Mouse (Mus musculus): ENCODE results near the gene Prkcb.

Gene Prkcb

GRCm38 (mm10) chr7:122475038-122475437 lies 186.5 kb downstream of the Prkcb start:
- no peak for DNase-seq

GRCm38 (mm10) chr7:122476697-122477096 lies 188.1 kb downstream of the Prkcb start:
- no peak for DNase-seq

DNA sequence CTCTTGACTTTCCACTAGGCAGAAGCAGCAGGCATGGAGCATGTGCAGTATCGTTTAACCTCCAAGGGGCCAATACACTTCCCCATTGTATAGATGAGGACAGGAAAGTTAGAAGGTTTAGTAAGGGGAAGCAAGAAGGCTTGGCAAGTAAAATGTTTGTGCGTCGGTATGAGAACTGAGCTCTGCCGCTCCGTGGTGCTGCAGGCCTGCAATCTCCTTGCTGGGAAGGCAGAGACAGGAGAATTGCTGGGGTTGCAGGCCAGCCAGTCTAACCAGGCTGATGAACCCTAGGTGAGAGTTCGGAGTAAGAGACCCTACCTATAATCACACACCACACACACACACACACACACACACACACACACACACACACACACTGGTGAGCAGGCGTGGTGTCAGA lies 188.6 kb downstream of the Prkcb start:
- DNase-seq, result no peak

GRCm38 (mm10) chr7:122477566-122478564 lies 189.3 kb downstream of the Prkcb start:
- DNase-seq, result no peak

DNA sequence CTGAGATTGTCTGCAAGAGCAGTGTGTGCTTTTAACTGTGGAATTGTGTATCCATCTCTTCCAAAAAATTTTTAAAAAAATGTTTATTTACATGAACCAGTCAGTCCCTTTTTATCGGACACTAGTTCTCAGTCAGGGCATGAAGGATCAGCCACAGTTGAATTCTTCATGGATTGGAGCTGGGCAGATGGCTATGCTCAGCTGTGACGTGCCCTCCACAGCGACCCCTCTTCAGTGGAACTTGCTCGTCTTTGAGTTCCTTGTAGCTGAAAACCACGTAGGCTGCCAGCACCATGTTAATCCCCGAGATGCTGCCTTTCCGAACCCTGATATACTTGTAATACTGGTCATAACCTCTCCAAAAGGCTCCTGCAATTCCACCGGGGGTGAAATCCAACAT lies 195.4 kb downstream of the Prkcb start:
- no peak for DNase-seq

DNA sequence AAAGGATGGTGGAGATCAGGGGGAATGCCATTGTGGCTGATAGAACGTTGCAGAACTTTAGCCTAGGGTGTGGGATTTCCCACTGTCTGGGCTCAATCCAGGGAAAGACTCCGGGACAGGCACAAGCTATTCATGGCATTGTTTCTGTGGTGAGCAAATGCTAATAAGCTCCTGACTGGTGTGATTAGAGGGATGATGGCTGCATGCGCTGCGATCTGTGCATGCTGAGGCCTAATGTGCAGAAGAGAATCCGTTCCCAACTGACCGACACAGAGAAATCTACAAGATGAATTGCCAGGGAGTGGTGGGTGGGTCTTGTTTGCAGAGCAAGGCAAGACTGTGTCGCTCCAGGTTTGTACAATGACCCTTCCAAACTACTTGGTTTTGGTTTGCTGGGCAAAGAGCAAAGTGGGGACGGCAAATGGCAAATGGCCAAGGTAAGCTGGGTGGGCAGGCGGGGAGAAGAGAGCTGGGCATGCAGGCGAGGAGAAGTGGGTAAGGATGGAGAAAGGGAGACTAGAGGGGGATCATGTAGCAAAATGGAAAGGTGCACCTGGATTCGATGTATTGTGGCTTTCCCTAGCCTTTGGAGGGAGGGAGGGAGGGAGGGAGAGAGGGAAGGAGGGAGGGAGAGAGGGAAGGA lies 199.5 kb downstream of the Prkcb start:
- DNase-seq, result no peak

GRCm38 (mm10) chr7:122492041-122492440 lies 203.5 kb downstream of the Prkcb start:
- DNase-seq, result no peak

DNA sequence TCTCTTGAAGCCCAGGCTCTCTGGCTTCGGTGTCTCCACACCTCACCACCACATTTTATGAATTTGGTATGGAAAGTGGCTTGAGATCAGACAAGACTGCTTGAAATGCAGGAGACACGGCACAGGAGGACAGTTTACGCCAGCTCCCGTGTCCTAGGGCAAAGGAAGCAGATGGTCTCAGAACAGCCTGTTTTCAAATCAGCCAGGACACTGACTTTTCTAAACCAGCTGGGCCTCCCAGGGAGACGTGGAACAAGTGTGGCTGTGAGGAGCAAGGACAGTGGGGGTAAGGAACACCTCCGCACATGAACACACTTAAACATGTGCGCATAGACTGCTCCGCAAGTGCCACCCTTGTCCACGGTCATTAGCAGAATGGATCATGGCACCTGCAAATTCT lies 204.4 kb downstream of the Prkcb start:
- no peak for DNase-seq

GRCm38 (mm10) chr7:122494088-122494487 lies 205.5 kb downstream of the Prkcb start:
- DNase-seq, result peak in 1 of 2 experiments; percentile 13

DNA sequence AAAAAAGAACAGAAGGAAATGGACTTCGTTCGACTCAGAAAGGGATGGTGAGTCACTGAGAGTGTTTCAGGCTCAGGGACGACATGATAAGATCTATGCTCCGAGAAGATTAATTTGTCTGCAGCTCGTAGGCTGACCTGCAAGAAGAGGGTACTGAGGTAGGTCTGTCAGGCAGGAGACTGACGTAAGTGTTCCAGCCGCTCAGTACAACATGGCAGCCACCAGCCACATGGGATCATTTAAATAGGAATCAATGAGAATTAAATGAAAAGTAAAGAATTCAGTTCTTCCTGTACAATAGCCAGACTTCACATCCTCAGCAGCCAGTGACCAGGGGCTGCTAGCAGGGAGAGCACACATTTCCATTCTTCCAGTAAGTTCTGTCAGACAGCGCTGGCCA lies 209.0 kb downstream of the Prkcb start:
- DNase-seq, result no peak

DNA sequence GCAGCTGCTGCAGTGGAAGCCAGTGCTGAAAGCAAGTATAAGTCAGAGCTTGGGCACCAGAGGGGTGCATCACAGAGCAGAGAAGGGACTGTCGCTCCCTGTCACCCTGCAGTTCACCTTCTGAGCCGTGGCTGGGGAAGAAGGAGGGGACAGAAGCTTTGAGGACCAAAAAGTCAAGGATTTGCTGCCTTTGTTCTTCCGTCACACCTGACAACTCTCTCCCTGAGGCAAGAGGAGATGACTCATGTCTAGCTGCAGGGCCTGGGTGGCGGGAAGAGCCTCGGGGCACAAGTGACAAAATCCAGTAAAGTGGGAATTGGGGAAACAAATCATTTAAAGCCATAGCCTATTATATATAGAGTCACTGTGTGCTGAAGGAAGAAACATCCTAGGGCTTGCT lies 209.9 kb downstream of the Prkcb start:
- no peak for DNase-seq

DNA sequence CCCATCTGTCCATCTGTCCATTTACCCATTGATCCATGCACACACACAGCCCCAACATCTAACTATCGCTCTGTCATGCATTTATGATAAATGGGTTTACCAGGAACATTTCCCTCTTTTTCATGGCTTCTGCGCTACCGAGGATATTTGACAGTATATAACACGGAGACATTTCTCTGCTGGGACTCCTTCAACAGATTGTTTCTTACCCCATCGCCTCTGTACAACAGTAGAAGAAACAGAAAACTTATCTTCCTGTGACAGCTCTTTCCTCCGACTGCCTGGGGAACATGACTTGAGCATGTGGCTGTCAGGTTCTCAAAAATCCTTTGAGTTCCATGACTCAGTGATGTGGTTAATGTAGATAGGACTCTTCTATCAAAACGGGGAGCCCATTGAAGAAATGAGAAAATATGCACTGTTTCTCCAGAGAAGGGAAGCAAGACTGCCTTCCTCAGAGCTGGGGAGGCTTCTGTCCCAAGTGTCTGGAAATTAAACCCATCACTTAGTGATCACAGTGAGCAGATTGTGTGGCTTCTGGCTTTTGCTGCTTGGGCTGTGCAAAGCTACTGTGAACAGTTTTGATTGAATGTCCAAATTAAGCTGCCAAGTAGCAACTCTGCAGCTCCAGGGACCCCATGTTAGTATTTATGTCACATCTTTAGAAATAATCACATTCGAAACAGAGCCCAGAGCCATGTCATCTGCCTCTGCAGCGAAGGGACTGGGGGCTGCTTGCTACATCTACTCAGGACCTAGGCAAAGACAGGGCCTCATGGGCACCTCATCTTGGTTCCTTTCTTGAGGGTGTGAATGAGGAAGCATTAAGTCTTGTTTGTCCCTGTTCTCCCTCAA lies 211.4 kb downstream of the Prkcb start:
- no peak for DNase-seq

DNA sequence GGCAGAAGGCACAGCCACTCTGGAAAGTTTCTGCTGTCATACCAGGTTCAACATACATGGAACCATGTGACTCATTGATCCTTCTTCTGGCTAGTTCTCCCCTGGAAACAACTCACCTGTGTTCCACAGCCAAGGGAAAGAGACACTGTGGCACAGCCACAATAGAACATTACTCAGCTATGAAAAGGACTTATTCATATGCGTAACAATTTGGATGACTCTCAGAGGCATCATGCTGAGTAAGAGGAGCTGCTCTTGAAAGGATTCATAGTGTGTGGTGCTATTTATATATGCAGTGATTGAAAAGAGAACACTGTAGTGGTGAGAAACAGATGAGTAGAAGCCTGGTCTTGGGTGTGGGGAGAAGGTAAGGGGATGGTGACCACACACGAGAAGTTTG lies 217.9 kb downstream of the Prkcb start:
- no peak for DNase-seq

GRCm38 (mm10) chr7:122509903-122510302 lies 221.4 kb downstream of the Prkcb start:
- DNase-seq, result no peak

- no peak for DNase-seq
Observed at GRCm38 (mm10) chr7:122512430-122512966, 223.9 kb downstream of the Prkcb start.

GRCm38 (mm10) chr7:122520850-122521638 lies 232.5 kb downstream of the Prkcb start:
- DNase-seq, result no peak

GRCm38 (mm10) chr7:122528201-122528600 lies 239.7 kb downstream of the Prkcb start:
- DNase-seq, result no peak

- no peak for DNase-seq
Observed at GRCm38 (mm10) chr7:122528646-122529045, 240.1 kb downstream of the Prkcb start.

- no peak for DNase-seq
Observed at GRCm38 (mm10) chr7:122533566-122534360, 245.2 kb downstream of the Prkcb start.

DNA sequence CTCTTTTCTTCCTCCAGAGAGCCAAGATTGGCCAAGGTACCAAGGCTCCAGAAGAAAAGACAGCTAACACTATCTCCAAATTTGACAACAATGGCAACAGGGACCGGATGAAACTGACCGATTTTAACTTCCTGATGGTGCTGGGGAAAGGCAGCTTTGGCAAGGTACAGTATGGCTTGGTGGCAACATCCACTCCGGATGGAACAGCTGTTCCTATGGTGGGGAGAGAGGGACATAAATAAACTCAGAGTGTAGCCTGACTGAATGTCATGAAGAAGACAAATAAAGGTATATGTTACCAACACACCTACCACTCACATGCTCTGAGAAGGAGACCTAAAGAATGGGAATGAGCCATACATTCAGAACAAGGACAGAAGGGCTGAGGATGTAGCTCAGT lies 256.1 kb downstream of the Prkcb start:
- no peak for DNase-seq

- DNase-seq, result no peak
Observed at GRCm38 (mm10) chr7:122556575-122557140, 268.1 kb downstream of the Prkcb start.
